Mouse (Mus musculus) intestine, postnatal 0 days (tissue): ENCODE data around the gene Kcnj14. TPM values are rescaled to one million over a fixed set of nuclear protein-coding genes. Genes with fewer than 3 reads are reported as not detected.

Source experiments
- ATAC-seq: fragments of 200-750 bp; cut with Nextera tagmentation; 2 replicates; pipeline ENCODE4 v1.8.0; 2017; ENCODE audit warnings: mild to moderate bottlenecking, moderate TSS enrichment, moderate library complexity
- H3K27ac ChIP-seq: fragments of 300-500 bp; sonication (generic); 2 replicates; pipeline ENCODE4 v1.5.1; 2014; ENCODE audit warnings: mild to moderate bottlenecking, low read depth, low read length, moderate library complexity
- H3K27me3 ChIP-seq: fragments of 300-500 bp; sonication (generic); replicated peaks from 2 replicates; pipeline ENCODE4 v1.6.1; 2014; ENCODE audit warnings: low read length, mixed read lengths; ENCODE audit not compliant: control insufficient read depth, insufficient read depth
- H3K36me3 ChIP-seq: fragments of 300-500 bp; sonication (generic); 2 replicates; pipeline ENCODE4 v1.6.1; 2014; ENCODE audit warnings: mild to moderate bottlenecking, moderate library complexity; ENCODE audit not compliant: control insufficient read depth, insufficient read depth
- H3K4me1 ChIP-seq: fragments of 300-500 bp; sonication (generic); replicated peaks from 2 replicates; pipeline ENCODE4 v1.6.1; 2014; ENCODE audit warnings: antibody characterized with exemption, low read length, mixed read lengths; ENCODE audit not compliant: control insufficient read depth, insufficient read depth
- H3K4me2 ChIP-seq: fragments of 300-500 bp; sonication (generic); replicated peaks from 2 replicates; pipeline ENCODE4 v1.6.1; 2014; ENCODE audit warnings: low read depth, mild to moderate bottlenecking, moderate library complexity
- H3K4me3 ChIP-seq: fragments of 300-500 bp; sonication (generic); 2 replicates; pipeline ENCODE4 v1.5.1; 2014; ENCODE audit warnings: low read depth, low read length
- H3K9ac ChIP-seq: fragments of 300-500 bp; sonication (generic); 2 replicates; pipeline ENCODE4 v1.6.1; 2014; ENCODE audit warnings: mild to moderate bottlenecking, low read depth, low read length
- H3K9me3 ChIP-seq: fragments of 300-500 bp; sonication (generic); 2 replicates; pipeline ENCODE4 v1.6.1; 2016; ENCODE audit warnings: mixed run types; ENCODE audit not compliant: control insufficient read depth
- CTCF ChIP-seq: sonication (generic); IDR thresholded peaks from 2 replicates; pipeline ENCODE4 v1.5.1; 2016; ENCODE audit warnings: low read depth, mild to moderate bottlenecking, control low read depth, antibody characterized with exemption, moderate library complexity
- WGBS: fragments of 180-500 bp; shearing (Covaris S2); extraction: QIAGEN DNeasy Blood & Tissue Kit; methylation state at CpG from one replicate; pipeline ENCODE4 v1.1.7; 2014; 5-methylcytosine and 5-hydroxymethylcytosine counted together
- polyA plus RNA-seq: library from polyadenylated mRNA; unstranded; fragments of >200 nt; fragmentation: Nextera tagmentation; extraction: Ambion mirVana; gene quantifications from 2 replicates; pipeline ENCODE4 v1.2.1, GENCODE M21; 2015

Kcnj14 gene
- polyA plus RNA-seq, 1 experiment from 2014 or later = 0.10 TPM

DNA sequence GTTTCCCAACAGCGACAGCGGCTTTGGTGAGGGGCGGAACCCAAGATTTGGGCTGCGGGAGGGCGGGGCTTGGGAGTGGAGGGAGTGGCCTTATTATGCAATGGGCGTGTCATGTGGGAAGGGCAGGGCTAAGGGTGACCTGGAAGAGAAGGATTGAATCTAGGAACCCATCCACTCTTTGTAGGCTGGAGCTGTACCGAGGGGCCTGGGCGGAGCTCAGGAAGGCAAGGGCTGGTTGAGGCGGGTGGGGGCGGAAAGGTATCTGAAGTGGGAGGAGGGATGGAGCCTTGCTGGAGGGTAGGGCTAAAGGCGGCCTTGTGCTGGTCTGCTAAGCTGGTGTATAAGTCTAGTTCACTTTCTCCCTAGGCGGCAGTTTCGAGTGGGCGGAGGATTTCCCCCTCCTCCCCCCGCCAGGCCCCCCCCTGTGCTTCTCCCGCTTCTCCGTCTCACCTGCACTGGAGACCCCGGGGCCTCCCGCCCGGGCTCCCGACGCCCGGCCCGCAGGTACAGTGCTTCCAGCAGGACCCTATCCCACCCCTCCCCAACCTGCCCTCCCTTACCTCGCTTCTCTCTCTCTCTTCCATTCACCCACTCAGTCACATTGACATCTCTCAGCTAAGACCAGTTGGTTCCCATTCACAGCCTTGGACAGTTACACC, 23.9 kb downstream of the Kcnj14 start:
- peak overlapping the region; percentile 30 for H3K4me3 ChIP-seq
- WGBS = 15% methylated on average over 22 of the region's 25 CpGs
- ATAC-seq = peak; percentile 28
- H3K4me1 ChIP-seq = no peaks in the 10 kb centered on the region
- peaks cover 10% of the 10 kb centered on the region; the same call in 1 of the 2 replicates for H3K27me3 ChIP-seq
- no peaks in the 10 kb centered on the region for H3K9me3 ChIP-seq
- no peaks in the 10 kb centered on the region; the same call in 1 of the 2 replicates for H3K36me3 ChIP-seq
- H3K9ac ChIP-seq = no peak overlapping the region
- peak overlapping the region; percentile 69 for H3K4me2 ChIP-seq
- TF ChIP-seq CTCF = no peak
- no peak overlapping the region for H3K27ac ChIP-seq

DNA sequence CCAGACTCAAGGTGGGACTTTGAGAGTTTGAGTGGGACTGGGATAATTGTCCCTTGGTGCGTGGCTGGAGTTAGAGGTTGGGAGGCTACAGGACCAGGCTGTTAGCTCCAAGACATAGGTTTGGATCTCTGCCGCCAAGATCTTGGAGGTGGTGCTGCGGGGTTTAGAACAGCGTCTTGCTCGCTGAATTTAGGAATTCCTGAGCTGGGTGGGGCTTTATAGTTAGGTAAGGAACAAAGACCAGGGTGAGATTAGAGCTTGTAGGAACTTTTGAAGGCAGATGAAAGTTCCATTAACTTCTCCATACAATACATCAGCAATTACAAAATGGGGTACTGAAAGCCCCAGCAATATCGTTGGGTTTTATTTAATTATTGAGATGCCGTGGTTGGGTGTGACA, 24.6 kb downstream of the Kcnj14 start:
- Histone ChIP-seq H3K4me2 (peak overlapping the region; percentile 69), H3K4me1 (no peaks in the 10 kb centered on the region), H3K9me3 (no peaks in the 10 kb centered on the region), H3K9ac (no peak overlapping the region), H3K27me3 (peaks cover 10% of the 10 kb centered on the region; the same call in 1 of the 2 replicates), H3K27ac (no peak overlapping the region), H3K4me3 (peak overlapping the region; percentile 30), H3K36me3 (no peaks in the 10 kb centered on the region; the same call in 1 of the 2 replicates)
- 33% methylated on average over 7 of the region's 7 CpGs for WGBS
- TF ChIP-seq CTCF = no peak
- ATAC-seq = no peak

DNA sequence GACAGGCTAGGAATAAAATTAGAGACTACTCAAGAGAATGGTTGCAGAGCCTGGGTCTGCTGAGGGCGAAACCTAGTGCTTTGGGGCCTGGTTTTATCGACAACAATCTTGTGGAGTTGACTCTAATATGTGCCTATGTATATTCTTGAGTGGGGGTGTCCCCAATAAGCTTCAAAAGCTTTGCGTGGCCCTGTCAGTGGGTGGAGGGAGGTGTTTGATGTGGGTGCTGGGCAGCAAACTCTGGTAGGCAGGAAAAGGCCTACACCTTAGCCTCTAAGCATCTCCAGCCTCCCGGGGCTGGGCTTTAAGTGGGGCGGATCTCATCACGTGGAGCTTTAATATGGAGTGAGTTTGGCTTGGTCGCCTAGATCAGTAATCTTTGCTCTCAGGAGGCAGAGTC, 25.7 kb downstream of the Kcnj14 start:
- Histone ChIP-seq H3K4me2 (peak overlapping the region; percentile 93; the same call in 1 of the 2 replicates), H3K27ac (no peak overlapping the region), H3K4me3 (peak overlapping the region; percentile 48), H3K9me3 (no peaks in the 10 kb centered on the region), H3K4me1 (no peaks in the 10 kb centered on the region), H3K27me3 (peaks cover 10% of the 10 kb centered on the region; the same call in 1 of the 2 replicates), H3K36me3 (no peaks in the 10 kb centered on the region; the same call in 1 of the 2 replicates), H3K9ac (no peak overlapping the region)
- no peak for ATAC-seq
- WGBS = 58% methylated on average over 7 of the region's 7 CpGs
- no peak for TF ChIP-seq CTCF

DNA sequence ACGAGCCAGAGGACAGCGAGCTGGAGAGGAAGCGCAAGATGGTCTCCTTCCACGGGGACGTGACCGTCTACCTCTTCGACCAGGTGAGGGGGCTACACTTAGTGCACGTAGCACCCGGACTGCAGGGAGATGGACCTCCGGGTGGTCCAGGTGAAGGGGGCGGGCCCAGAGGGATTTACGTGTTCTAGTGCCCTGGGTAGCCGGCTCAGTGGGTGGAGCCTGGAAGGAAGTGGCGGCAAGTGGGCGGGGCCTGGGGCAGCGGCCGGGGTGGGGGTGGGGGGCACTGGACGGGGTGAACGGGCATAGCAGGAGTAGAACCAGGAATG, 26.1 kb downstream of the Kcnj14 start:
- no peaks in the 10 kb centered on the region for H3K9me3 ChIP-seq
- H3K4me1 ChIP-seq = no peaks in the 10 kb centered on the region
- TF ChIP-seq CTCF = no peak
- H3K4me2 ChIP-seq = peak overlapping the region; percentile 93
- peaks cover 10% of the 10 kb centered on the region; the same call in 1 of the 2 replicates for H3K27me3 ChIP-seq
- no peak for ATAC-seq
- H3K27ac ChIP-seq = no peak overlapping the region
- 1% methylated on average over 19 of the region's 19 CpGs for WGBS
- H3K9ac ChIP-seq = peak overlapping the region; percentile 37; the same call in 1 of the 2 replicates
- no peaks in the 10 kb centered on the region; the same call in 1 of the 2 replicates for H3K36me3 ChIP-seq
- peak overlapping the region; percentile 48 for H3K4me3 ChIP-seq

DNA sequence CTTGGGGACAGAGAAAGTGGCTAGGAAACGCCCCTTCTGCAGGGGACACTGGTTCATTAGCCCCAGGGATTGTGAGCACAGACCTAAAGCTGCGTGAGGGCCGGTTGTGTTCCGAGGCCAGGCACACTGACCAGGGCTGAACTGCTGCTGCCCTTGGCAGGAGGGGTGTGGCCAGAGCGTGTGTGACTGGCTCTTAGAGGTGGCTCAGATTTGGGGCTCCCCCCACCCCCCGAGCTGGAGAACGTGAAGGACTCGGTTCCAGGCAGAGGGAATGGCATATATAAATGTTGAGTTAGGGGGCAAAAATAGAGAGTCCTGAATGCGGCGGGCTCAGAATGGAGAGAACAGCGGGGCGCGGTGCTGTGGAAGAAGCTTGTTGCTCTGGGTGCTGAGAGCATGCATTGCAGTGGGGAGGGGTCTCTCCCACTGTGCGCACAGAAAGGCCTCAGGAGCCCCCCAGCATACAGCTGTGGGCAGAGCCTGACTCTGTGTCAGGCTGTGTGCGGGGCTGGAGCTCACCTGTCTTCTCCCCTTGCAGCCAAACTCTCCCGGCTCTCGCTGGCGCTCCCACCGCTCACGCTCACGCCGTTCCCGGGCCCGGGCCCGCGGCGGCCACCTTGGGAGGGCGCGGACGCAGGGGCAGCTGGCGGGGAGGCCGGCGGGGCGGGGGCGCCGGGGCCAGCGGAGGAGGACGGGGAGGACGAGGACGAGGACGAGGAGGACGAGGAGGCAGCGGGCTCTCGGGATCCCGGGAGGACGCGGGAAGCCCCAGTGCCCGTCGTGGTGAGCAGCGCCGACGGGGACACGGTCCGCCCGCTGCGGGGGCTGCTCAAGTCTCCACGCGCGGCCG, 26.7 kb downstream of the Kcnj14 start:
- Histone ChIP-seq H3K4me2 (peak overlapping the region; percentile 93), H3K9me3 (no peaks in the 10 kb centered on the region), H3K27ac (no peak overlapping the region), H3K36me3 (no peaks in the 10 kb centered on the region; the same call in 1 of the 2 replicates), H3K9ac (peak overlapping the region; percentile 37; the same call in 1 of the 2 replicates), H3K27me3 (peaks cover 10% of the 10 kb centered on the region; the same call in 1 of the 2 replicates), H3K4me3 (peak overlapping the region; percentile 48), H3K4me1 (no peaks in the 10 kb centered on the region)
- no peak for TF ChIP-seq CTCF
- no peak for ATAC-seq
- 5% methylated on average over 46 of the region's 60 CpGs for WGBS

DNA sequence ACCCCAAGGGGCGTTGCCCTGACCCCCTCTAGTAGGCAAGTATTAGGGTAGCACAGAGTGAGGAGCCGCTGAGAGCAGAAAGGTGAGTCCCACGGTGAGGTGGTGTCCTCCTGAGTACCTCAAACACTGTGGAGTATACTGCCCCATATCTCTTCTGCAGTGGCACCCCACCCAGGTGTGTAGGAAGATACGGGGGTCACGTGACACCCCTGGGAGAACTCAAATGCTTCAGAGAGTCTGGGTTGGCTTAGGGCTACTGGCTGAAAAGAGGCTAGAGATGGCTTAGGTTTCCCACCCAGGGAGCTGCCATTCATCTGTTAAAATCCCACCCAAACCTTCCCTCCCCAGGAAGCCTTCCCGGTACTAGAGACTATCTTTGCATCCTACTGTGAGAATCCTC, 27.6 kb downstream of the Kcnj14 start:
- Histone ChIP-seq H3K4me2 (no peak overlapping the region), H3K4me1 (no peaks in the 10 kb centered on the region), H3K9me3 (no peaks in the 10 kb centered on the region), H3K4me3 (no peak overlapping the region), H3K36me3 (no peaks in the 10 kb centered on the region; the same call in 1 of the 2 replicates), H3K9ac (no peak overlapping the region), H3K27me3 (peaks cover 10% of the 10 kb centered on the region; the same call in 1 of the 2 replicates), H3K27ac (no peak overlapping the region)
- 51% methylated on average over 6 of the region's 6 CpGs for WGBS
- no peak for ATAC-seq
- TF ChIP-seq CTCF = no peak
